Mouse (Mus musculus) macrophage (primary cell): Measurements from ENCODE around the gene Gm6685. TPM values are rescaled to one million over a fixed set of nuclear protein-coding genes. Genes with fewer than 3 reads are reported as not detected.
"Not testable (repeated sequence)": the region's sequence is repeated elsewhere in the genome, so short reads cannot be mapped to it uniquely, and the experiment has no call there.

ENCODE experiments used
- H3K27ac ChIP-seq: fragments of 350-480 bp; formaldehyde crosslinking; 2 replicates; pipeline ENCODE4 v1.9.0; 2021
- H3K36me3 ChIP-seq: fragments of 350-480 bp; formaldehyde crosslinking; 2 replicates; pipeline ENCODE4 v1.9.0; 2021; ENCODE audit errors: inconsistent target
- H3K4me3 ChIP-seq: fragments of 350-480 bp; formaldehyde crosslinking; 2 replicates; pipeline ENCODE4 v1.9.0; 2021; ENCODE audit errors: inconsistent target
- H3K79me2 ChIP-seq: fragments of 350-480 bp; formaldehyde crosslinking; 2 replicates; pipeline ENCODE4 v1.9.0; 2021; ENCODE audit errors: inconsistent target
- WGBS: methylation state at CpG from one replicate; pipeline ENCODE4 v1.1.7; 2026; ENCODE audit warnings: inconsistent platforms; ENCODE audit not compliant: missing documents; 5-methylcytosine and 5-hydroxymethylcytosine counted together
- polyA plus RNA-seq: library from polyadenylated mRNA; stranded (reverse); fragments of 250-400 nt; gene quantifications from 3 replicates; pipeline ENCODE4 v1.2.4, GENCODE M21; 2018; ENCODE audit warnings: inconsistent platforms
- total RNA-seq, 78 experiments: library from RNA; depleted of rRNA; stranded (reverse); fragments of 250-400 nt; gene quantifications; 1 replicate in 9 of 78; 2 replicates in 24 of 78; 3 replicates in 43 of 78; 4 replicates in 2 of 78; pipeline ENCODE4 v1.2.4; 2018; ENCODE audit warnings: inconsistent platforms in 56 of 78

Gm6685 gene
- total RNA-seq (2018; cell fraction: chromatin; rRNA removed) = not detected
- under 1 TPM in 5 of 26 experiments, not detected in 21; 0.26 to 0.44 (median 0.35) TPM for total RNA-seq (2018; cell fraction: cytosol; rRNA removed)
- 1 to 10 TPM in 1 of 26 experiments, under 1 TPM in 1, not detected in 24; 0.98 to 1.1 TPM for total RNA-seq (2018; cell fraction: nucleus; rRNA removed)
- polyA plus RNA-seq = 0.46 TPM in 1 of 3 replicates, not detected in the others

DNA sequence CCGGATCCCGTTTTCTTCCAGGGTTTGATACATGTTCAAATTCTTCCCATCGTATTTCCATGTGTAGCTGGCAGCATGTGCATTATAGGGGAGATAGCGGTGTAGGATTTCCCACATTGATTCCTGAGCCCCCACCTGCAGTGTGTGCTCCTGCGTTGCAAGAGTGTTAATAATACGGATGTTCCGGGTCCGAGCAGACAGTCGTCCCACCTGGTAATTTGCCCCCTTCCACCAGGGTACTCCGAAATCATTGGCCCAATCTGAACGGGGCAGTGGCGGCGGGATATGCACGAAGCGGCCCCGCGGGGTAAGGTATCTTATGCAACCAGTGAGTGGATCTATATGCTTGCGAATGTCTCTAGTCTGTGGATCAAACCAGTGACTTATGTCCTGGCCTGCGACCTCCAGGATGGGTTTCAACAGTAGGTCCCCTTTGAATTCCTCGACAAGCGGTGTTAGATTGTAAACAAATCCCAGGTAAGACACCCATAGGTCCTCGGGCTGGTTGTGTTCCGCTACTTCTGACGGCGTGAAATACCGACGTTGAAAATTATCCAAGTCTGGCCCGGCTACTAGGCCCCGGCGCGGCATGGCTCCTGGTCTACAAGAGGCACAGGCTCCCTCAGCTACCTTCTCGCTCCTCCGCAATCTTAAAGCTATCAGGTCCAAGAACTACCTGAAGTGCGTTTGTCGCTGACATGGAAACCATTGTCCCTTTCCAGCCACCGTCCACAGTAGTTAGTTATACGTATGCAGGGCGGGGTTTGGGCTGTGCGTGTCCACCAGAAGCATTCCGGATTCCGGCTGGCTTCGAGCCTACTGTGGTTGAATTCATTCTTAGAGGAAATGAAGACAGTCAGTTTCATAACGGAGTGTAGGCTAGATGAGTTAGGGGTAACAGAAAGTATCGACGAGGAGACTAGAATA, at the start of gene Gm6685:
Gene Gm6685, minus strand, starts transcription at position 644 of the 927 bp plus-strand sequence.
- not testable (repeated sequence) for H3K36me3 ChIP-seq, H3K4me3 ChIP-seq, H3K79me2 ChIP-seq, H3K27ac ChIP-seq
- 96% methylated on average over 31 of the region's 45 CpGs for WGBS

DNA sequence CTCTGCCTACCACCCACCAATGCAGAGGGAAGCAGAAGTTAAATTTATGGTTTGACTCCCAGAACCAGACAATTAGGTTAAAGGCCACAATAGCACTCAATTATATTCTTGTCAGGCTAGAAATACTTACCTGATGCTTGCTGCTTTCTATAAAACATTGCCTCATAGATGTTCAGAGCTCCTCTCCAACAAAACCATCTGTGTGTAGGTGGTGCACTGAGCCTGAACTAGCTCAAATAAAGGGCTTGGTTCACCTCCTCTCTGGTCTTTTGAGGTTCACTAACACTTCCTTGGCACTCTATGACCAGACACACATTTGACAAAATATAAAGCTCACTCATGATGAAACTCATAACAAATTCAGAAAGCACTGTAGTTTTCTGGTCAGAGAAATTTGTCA, 36.2 kb upstream of the Gm6685 start:
- Histone ChIP-seq H3K4me3 (no peak overlapping the region), H3K79me2 (no peaks in the 10 kb centered on the region), H3K36me3 (no peaks in the 10 kb centered on the region), H3K27ac (no peak overlapping the region)

DNA sequence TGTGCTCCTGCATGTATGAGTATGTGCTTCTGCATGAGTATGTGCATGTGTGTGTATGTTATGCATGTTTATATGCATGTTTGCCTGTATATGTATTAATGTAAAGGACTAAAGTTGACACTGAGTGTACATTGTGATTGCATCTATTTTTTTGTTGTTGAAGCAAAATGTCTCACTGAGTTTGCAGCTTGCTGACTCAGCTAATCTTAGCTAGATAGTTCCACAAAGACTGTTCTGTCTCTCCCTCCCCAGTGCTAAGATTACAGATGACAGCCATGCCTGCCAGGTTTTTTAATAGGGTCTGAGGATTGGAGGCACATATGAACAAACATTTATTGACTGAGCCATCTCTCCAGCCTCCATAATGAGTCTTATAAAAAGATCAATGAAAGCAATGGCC, 35.0 kb upstream of the Gm6685 start:
- no peaks in the 10 kb centered on the region for H3K36me3 ChIP-seq
- H3K79me2 ChIP-seq = no peaks in the 10 kb centered on the region
- H3K4me3 ChIP-seq = no peak overlapping the region
- no peak overlapping the region for H3K27ac ChIP-seq

DNA sequence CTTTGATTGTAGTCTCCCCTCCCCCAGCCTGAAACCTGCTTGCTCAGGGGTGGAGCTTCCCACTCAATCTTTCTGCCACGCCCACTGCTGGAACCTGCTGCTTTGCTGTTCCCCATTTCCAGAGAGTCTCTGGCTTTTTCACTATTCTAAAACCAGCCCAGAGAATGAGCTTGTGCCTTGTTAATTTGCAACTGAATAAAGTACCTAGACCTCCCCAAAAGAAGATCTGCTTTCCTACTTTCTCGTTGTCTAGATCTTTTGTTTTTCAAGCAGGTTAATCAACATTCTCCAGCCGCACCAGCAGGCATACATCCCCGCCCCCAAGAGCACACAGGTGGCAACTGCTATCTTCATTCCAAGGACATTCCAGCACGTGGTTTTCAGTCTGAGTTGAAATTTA, 31.7 kb upstream of the Gm6685 start:
- H3K4me3 ChIP-seq, H3K36me3 ChIP-seq, H3K79me2 ChIP-seq, H3K27ac ChIP-seq: not testable (repeated sequence)
- WGBS = 92% methylated on average over 5 of the region's 5 CpGs

DNA sequence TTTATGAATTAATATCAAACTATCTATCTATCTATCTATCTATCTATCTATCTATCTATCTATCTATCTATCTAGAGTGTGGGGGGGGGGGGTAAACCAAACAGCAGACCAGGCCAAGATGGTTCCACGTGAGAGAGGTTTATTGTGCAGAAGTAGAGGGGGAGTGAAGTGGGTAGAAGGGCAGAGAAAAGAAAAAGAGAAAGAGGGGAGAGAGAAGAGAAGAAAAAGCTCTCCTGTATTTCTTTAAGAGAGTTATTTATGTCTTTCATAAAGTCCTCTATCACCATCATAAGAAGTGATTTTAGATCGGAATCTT, 26.2 kb upstream of the Gm6685 start:
- Histone ChIP-seq H3K36me3 (no peaks in the 10 kb centered on the region), H3K27ac (no peak overlapping the region), H3K4me3 (no peak overlapping the region), H3K79me2 (no peaks in the 10 kb centered on the region)
- WGBS = 70% methylated on average over 2 of the region's 2 CpGs

DNA sequence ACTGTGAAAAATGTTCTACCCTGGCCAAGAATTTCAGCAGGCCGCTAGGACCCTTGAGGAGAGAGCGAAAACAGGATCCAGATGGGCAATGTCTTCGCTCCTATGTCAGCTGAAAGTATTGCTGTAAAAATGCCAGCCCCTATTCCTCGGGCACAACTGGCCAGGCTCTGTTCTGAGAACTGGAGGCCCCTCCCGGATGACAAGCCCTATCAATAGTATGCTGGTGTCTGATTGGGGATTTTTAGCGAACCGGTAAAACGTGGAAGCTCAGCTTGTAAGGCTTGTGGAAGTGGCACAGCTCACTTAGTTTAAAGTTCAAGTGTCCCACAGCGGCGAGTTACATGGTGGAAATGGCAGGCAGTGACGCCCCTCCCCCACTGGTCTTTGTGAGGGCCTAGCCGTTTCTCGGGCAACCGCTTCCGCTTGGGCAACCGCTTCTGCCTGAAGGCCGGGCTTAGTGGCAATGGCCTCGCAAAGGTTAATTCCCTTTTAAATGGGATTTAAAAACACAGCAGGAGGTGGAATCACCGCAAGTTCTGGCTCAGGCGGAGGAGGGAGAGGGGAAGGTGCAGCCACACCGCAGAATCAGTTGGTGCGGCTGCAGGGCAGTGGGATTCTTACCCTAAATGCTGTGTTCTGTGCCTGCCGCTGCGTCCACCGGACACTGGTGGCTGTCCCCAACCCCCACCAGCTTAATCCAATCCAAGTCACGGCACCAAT, 25.7 kb upstream of the Gm6685 start:
- WGBS = 15% methylated on average over 26 of the region's 26 CpGs
- Histone ChIP-seq H3K4me3 (no peak overlapping the region), H3K27ac (no peak overlapping the region), H3K36me3 (no peaks in the 10 kb centered on the region), H3K79me2 (no peaks in the 10 kb centered on the region)

DNA sequence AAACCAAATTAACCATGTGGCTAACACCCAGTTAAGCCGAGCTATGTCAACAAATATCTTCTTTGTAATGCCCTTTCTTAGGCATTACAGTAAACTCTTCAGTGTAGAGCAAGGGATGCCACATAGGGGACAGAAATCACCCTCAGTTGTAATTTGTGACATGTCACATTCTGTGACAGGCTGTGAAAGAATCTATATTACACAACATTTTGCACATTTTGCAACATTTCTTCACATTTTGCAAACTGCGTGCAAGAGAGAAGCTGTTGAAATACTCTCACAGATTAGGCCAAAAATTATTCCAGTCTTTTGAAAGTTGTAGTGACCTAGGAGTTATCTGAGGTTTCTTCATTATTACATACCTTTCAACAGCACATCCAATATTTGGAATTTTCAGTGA, 3.8 kb upstream of the Gm6685 start:
- no peaks in the 10 kb centered on the region for H3K79me2 ChIP-seq
- H3K36me3 ChIP-seq = no peaks in the 10 kb centered on the region
- H3K27ac ChIP-seq = no peak overlapping the region
- WGBS = 55% methylated on average over 2 of the region's 2 CpGs
- no peak overlapping the region for H3K4me3 ChIP-seq

GRCm38 (mm10) chr11:28341887-28342286, 2.2 kb upstream of the Gm6685 start:
- Histone ChIP-seq H3K79me2 (no peaks in the 10 kb centered on the region), H3K36me3 (no peaks in the 10 kb centered on the region), H3K27ac (no peak overlapping the region), H3K4me3 (no peak overlapping the region)
- 53% methylated on average over 5 of the region's 5 CpGs for WGBS

DNA sequence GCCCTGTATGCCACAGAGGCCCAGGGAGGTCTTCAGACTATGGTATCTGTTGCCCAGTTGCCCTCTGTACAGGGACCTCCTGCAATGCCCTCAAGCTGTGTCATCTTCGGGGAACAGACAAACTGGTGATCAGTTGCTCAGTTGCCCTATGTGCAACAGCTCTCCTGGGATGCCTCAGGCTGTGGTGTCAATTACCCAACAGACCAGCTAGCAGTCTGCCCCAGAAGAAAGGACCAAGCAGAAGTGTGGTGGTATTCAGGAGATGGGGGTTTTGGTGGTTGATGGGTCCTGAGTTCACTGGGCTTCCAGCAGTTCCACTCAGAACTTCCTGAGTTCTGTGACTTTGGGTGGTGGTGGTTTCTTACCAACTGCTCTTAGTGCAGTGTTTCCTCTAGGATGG, 11.8 kb downstream of the Gm6685 start:
- no peaks in the 10 kb centered on the region for H3K79me2 ChIP-seq
- H3K4me3 ChIP-seq = no peak overlapping the region
- H3K36me3 ChIP-seq = no peaks in the 10 kb centered on the region
- H3K27ac ChIP-seq = no peak overlapping the region
- WGBS = 92% methylated on average over 1 of the region's 1 CpGs

GRCm38 (mm10) chr11:28313396-28313795, 26.3 kb downstream of the Gm6685 start:
- H3K4me3 ChIP-seq = no peak overlapping the region
- H3K36me3 ChIP-seq = no peaks in the 10 kb centered on the region
- H3K27ac ChIP-seq = no peak overlapping the region
- WGBS = 86% methylated on average over 1 of the region's 1 CpGs
- no peaks in the 10 kb centered on the region for H3K79me2 ChIP-seq

- no peaks in the 10 kb centered on the region for H3K36me3 ChIP-seq
- H3K27ac ChIP-seq = no peak overlapping the region
- WGBS = 71% methylated on average over 1 of the region's 1 CpGs
- H3K4me3 ChIP-seq = no peak overlapping the region
- H3K79me2 ChIP-seq = no peaks in the 10 kb centered on the region
These were observed 31.9 kb downstream of the Gm6685 start for GRCm38 (mm10) chr11:28307723-28308122.

- 92% methylated on average over 1 of the region's 1 CpGs for WGBS
- no peak overlapping the region for H3K27ac ChIP-seq
- H3K79me2 ChIP-seq = no peaks in the 10 kb centered on the region
- no peaks in the 10 kb centered on the region for H3K36me3 ChIP-seq
- H3K4me3 ChIP-seq = no peak overlapping the region
These were observed 49.2 kb downstream of the Gm6685 start for GRCm38 (mm10) chr11:28290440-28290839.
